Mouse (Mus musculus) heart, postnatal 0 days (tissue): ENCODE measurements around the gene Rabgap1l. TPM values are rescaled to one million over a fixed set of nuclear protein-coding genes. Genes with fewer than 3 reads are reported as not detected.

ENCODE experiments used
- ATAC-seq: fragments of 200-750 bp; cut with Nextera tagmentation; 2 replicates; pipeline ENCODE4 v1.8.0; 2017; ENCODE audit warnings: low read depth, moderate number of reproducible peaks, moderate library complexity; ENCODE audit not compliant: insufficient read depth
- DNase-seq: peaks from one replicate; pipeline ENCODE4 v3.0.0-alpha.2; 2016; ENCODE audit warnings: low spot score
- H3K27ac ChIP-seq: fragments of 300-500 bp; sonication (generic); 2 replicates; pipeline ENCODE4 v1.5.1; 2014; ENCODE audit warnings: low read depth, mild to moderate bottlenecking
- H3K27me3 ChIP-seq: fragments of 300-500 bp; sonication (generic); 2 replicates; pipeline ENCODE4 v1.6.1; 2014; ENCODE audit warnings: low read length, mixed read lengths; ENCODE audit not compliant: control insufficient read depth, insufficient read depth
- H3K36me3 ChIP-seq: fragments of 300-500 bp; sonication (generic); replicated peaks from 2 replicates; pipeline ENCODE4 v1.6.1; 2014; ENCODE audit warnings: low read length, mixed read lengths; ENCODE audit not compliant: control insufficient read depth, insufficient read depth
- H3K4me1 ChIP-seq: fragments of 300-500 bp; sonication (generic); 2 replicates; pipeline ENCODE4 v1.6.1; 2014; ENCODE audit warnings: antibody characterized with exemption; ENCODE audit not compliant: control insufficient read depth, insufficient read depth
- H3K4me2 ChIP-seq: fragments of 300-500 bp; sonication (generic); 2 replicates; pipeline ENCODE4 v1.6.1; 2014; ENCODE audit warnings: low read depth, mild to moderate bottlenecking, low read length, moderate library complexity
- H3K4me3 ChIP-seq: fragments of 300-500 bp; sonication (generic); 2 replicates; pipeline ENCODE4 v1.5.1; 2014; ENCODE audit warnings: low read depth, low read length
- H3K9ac ChIP-seq: fragments of 300-500 bp; sonication (generic); replicated peaks from 2 replicates; pipeline ENCODE4 v1.6.1; 2014; ENCODE audit warnings: low read depth, low read length, mixed read lengths
- H3K9me3 ChIP-seq: fragments of 300-500 bp; sonication (generic); replicated peaks from 2 replicates; pipeline ENCODE4 v1.6.1; 2016; ENCODE audit warnings: low read length; ENCODE audit not compliant: control insufficient read depth
- CTCF ChIP-seq: IDR thresholded peaks from 2 replicates; pipeline ENCODE4 v1.5.1; 2016; ENCODE audit warnings: antibody characterized with exemption, control low read depth, low read depth
- EP300 ChIP-seq: IDR thresholded peaks from 2 replicates; pipeline ENCODE4 v1.6.1; 2016; ENCODE audit warnings: antibody characterized with exemption, low read depth
- WGBS: fragments of 180-500 bp; shearing (Covaris S2); extraction: QIAGEN DNeasy Blood & Tissue Kit; methylation state at CpG from one replicate; pipeline ENCODE4 v1.1.7; 2014; 5-methylcytosine and 5-hydroxymethylcytosine counted together
- polyA plus RNA-seq: library from polyadenylated mRNA; unstranded; fragments of >200 nt; fragmentation: Nextera tagmentation; extraction: Ambion mirVana; gene quantifications from 2 replicates; pipeline ENCODE4 v1.2.1, GENCODE M21; 2015
- total RNA-seq: library from RNA; depleted of rRNA; stranded (reverse); fragments of >200 nt; gene quantifications from 2 replicates; pipeline ENCODE4 v1.2.3, GENCODE M21; 2014; ENCODE audit warnings: low replicate concordance

Rabgap1l gene
- total and polyA plus RNA-seq, 2 experiments from 2014 or later: 71.4 to 123 TPM

DNA sequence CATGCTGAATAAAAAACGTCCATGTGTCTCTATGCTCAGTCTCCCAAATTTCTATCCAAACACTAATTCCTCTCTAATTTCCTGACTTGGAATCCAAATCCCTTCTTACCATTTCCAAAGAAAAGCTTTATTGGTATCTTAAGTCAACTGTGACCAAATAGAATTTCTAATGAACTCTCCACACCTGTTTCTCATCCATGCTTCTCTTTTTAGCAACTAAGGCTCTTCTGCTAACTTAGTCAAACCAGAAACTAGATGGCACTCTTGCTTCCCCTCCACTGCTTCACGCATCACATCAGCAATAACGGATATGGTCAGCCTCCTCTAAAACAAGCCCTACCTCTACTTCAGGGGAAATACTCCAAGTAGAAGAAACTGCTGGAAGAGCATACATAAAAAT, 49.0 kb downstream of the Rabgap1l start:
- H3K36me3 ChIP-seq: no peaks in the 10 kb centered on the region
- H3K4me2 ChIP-seq: no peak overlapping the region
- no peak overlapping the region for H3K27ac ChIP-seq
- no peak overlapping the region for H3K9ac ChIP-seq
- 20% methylated on average over 3 of the region's 3 CpGs for whole genome bisulfite sequencing
- TF ChIP-seq EP300 (no peak), CTCF (peak; percentile 50)
- H3K27me3 ChIP-seq: no peaks in the 10 kb centered on the region
- H3K4me3 ChIP-seq: no peak overlapping the region
- DNase-seq (no peak), ATAC-seq (no peak)
- no peaks in the 10 kb centered on the region for H3K9me3 ChIP-seq
- peaks cover 9% of the 10 kb centered on the region for H3K4me1 ChIP-seq

DNA sequence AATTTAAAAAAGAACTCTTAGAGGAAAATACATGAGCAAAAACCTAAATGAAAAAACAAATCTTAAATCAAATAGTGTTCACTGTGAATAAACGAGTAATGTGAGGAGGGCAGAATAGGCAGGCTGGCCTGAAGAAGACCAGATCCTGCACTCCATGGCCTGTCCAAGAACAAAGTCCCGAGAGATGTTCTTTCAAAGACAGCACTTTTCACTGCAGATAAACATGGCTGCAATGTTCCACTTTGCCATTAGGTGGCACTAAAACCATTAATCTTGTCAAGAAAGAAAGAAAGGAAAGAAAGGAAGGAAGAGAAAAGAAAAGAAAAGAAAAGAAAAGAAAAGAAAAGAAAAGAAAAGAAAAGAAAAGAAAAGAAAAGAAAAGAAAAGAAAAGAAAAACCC, 49.8 kb downstream of the Rabgap1l start:
- Histone ChIP-seq H3K9me3 (no peaks in the 10 kb centered on the region), H3K27me3 (no peaks in the 10 kb centered on the region), H3K9ac (no peak overlapping the region), H3K27ac (no peak overlapping the region), H3K4me3 (no peak overlapping the region), H3K4me2 (no peak overlapping the region), H3K4me1 (peaks cover 9% of the 10 kb centered on the region), H3K36me3 (0 out of 2 replicates have a peak, but pooled peaks cover 4% of the 10 kb centered on the region)
- peak; percentile 62 for DNase-seq
- no peak for ATAC-seq
- no peak for TF ChIP-seq EP300
- peak; percentile 73 for TF ChIP-seq CTCF
- 6% methylated on average over 2 of the region's 2 CpGs for WGBS

DNA sequence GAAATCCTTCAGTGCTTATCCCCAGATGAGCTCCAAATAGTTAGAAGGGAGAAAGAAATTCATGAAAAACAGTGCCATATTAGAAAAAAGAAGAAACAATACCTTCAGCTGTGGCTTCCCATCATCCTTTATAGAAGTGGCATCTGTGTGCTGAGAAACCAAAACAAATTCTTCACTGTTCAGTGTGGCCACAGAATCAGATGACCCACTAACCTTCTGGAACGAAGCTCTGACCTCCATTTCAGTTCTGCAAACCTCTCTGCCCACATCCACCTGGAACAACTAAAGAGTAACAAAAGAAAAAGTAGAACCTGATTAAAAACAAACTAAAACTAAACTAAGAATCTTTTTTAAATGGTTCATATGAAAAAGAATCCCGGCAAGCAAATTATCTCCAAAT, 52.4 kb downstream of the Rabgap1l start:
- Histone ChIP-seq H3K27me3 (no peaks in the 10 kb centered on the region), H3K36me3 (0 out of 2 replicates have a peak, but pooled peaks cover 4% of the 10 kb centered on the region), H3K9me3 (no peaks in the 10 kb centered on the region), H3K4me3 (no peak overlapping the region), H3K4me2 (no peak overlapping the region), H3K9ac (no peak overlapping the region), H3K4me1 (peaks cover 5% of the 10 kb centered on the region; the same call in 1 of the 2 replicates), H3K27ac (no peak overlapping the region)
- no peak for TF ChIP-seq EP300
- no peak for TF ChIP-seq CTCF
- ATAC-seq: no peak
- DNase-seq: no peak
- WGBS: 58% methylated on average over 2 of the region's 2 CpGs

DNA sequence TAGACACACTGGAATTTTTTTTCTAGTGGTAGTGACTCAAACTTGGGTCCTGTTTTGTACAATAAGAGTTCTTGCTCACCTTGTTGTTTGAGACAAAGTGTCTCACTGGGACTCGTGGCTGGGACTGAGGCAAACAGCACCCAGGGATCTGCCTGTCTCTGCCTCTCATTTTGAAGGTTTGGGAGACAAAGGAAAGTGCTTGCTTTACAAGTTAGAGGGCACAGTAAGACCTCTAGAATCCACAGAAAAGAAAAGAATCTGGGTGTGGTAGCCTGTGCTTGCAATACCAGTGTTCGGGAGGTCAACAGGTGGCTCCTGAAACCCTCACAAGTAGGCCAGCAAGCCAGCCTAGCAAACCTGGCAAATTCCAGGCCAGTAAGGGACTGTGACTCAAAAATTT, 58.3 kb downstream of the Rabgap1l start:
- WGBS: 88% methylated on average over 2 of the region's 2 CpGs
- DNase-seq (no peak), ATAC-seq (no peak)
- Histone ChIP-seq H3K9me3 (no peaks in the 10 kb centered on the region), H3K27ac (no peak overlapping the region), H3K27me3 (no peaks in the 10 kb centered on the region), H3K4me2 (no peak overlapping the region), H3K4me3 (no peak overlapping the region), H3K36me3 (peaks cover 22% of the 10 kb centered on the region), H3K4me1 (no peaks in the 10 kb centered on the region), H3K9ac (no peak overlapping the region)
- TF ChIP-seq EP300 (no peak), CTCF (no peak)

DNA sequence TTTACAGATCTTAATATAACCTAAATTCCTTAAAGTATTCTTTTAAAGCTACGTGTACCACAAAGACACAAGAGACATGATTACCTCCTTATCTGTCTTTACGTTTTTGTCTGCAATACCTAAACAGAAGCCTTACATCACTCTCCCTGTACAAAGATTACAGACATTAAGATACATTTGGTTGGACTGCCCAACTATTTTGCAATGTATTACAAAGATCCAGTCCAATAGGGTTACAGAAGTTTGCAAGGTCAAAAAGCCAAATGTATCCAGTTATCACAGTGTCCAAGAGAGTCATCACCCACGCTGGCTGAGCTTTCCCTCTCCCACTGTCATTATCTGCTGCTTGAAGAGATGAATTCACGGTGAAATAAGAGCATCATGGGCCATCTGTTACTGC, 63.1 kb downstream of the Rabgap1l start:
- DNase-seq (no peak), ATAC-seq (no peak)
- no peak overlapping the region for H3K4me2 ChIP-seq
- TF ChIP-seq EP300 (no peak), CTCF (no peak)
- H3K9ac ChIP-seq: no peak overlapping the region
- peaks cover 13% of the 10 kb centered on the region for H3K36me3 ChIP-seq
- H3K4me3 ChIP-seq: no peak overlapping the region
- no peaks in the 10 kb centered on the region for H3K27me3 ChIP-seq
- H3K4me1 ChIP-seq: no peaks in the 10 kb centered on the region
- no peak overlapping the region for H3K27ac ChIP-seq
- 64% methylated on average over 4 of the region's 4 CpGs for WGBS
- no peaks in the 10 kb centered on the region for H3K9me3 ChIP-seq

DNA sequence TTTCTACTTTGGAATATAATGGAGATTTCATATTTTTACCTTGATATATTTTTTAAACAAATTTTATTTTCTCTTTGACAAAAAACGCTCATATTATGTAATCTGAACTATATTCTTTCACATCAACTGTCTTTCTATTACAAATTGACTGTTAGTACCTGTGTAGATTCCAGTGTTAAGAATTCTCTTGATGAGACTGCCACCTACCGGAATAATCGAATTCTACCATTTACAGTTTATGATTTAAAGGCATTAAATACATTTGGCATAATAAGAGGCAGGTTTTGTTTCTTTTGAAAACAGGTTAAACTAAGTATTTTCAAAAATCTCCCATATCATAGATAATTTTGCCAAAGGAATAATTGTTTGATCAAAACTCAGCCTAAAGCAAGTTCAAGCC, 75.3 kb downstream of the Rabgap1l start:
- Histone ChIP-seq H3K36me3 (peaks cover 19% of the 10 kb centered on the region), H3K4me1 (peaks cover 11% of the 10 kb centered on the region), H3K9me3 (no peaks in the 10 kb centered on the region), H3K27ac (no peak overlapping the region), H3K9ac (no peak overlapping the region), H3K4me3 (no peak overlapping the region), H3K27me3 (no peaks in the 10 kb centered on the region), H3K4me2 (no peak overlapping the region)
- DNase-seq: peak; percentile 31
- TF ChIP-seq CTCF (peak; percentile 61), EP300 (no peak)
- no peak for ATAC-seq
- 16% methylated on average over 3 of the region's 3 CpGs for WGBS
